Mouse (Mus musculus) C2C12 (cell line): ENCODE measurements around the gene Pomt1.

ENCODE experiments used
- CEBPB ChIP-seq: IDR thresholded peaks from one replicate; pipeline ENCODE4 v1.6.1; 2011; ENCODE audit warnings: low read depth, mild to moderate bottlenecking, control low read depth, moderate library complexity
- CTCF ChIP-seq: IDR thresholded peaks from one replicate; pipeline ENCODE4 v1.5.1; 2011; ENCODE audit not compliant: control insufficient read depth, insufficient read depth, insufficient read length
- FOSL1 ChIP-seq: IDR thresholded peaks from one replicate; pipeline ENCODE4 v1.8.0; 2011; ENCODE audit warnings: mild to moderate bottlenecking, low read length; ENCODE audit not compliant: poor library complexity, insufficient read depth, severe bottlenecking
- MAX ChIP-seq: IDR thresholded peaks from one replicate; pipeline ENCODE4 v1.6.1; 2011; ENCODE audit warnings: mild to moderate bottlenecking, control low read depth
- MYOD1 ChIP-seq: IDR thresholded peaks from one replicate; pipeline ENCODE4 v1.6.1; 2011; ENCODE audit warnings: low read depth; ENCODE audit not compliant: control insufficient read depth, insufficient read length
- MYOG ChIP-seq: IDR thresholded peaks from one replicate; pipeline ENCODE4 v1.6.1; 2011; ENCODE audit not compliant: control insufficient read depth, insufficient read length; ENCODE audit errors: extremely low read depth
- USF1 ChIP-seq: IDR thresholded peaks from one replicate; pipeline ENCODE4 v1.6.1; 2011; ENCODE audit warnings: low read depth, mild to moderate bottlenecking, control low read depth, moderate library complexity

GRCm38 (mm10) chr2:32187649-32188048 lies 48.7 kb upstream of the Pomt1 start:
- no peak for TF ChIP-seq CEBPB
- TF ChIP-seq USF1 = no peak
- TF ChIP-seq CTCF = no peak
- no peak for TF ChIP-seq MAX
- TF ChIP-seq FOSL1 = no peak
- no peak for TF ChIP-seq MYOD1
- TF ChIP-seq MYOG = no peak
